28 mouse cellular contexts compared by ENCODE assay signal in the genomic region with DNA sequence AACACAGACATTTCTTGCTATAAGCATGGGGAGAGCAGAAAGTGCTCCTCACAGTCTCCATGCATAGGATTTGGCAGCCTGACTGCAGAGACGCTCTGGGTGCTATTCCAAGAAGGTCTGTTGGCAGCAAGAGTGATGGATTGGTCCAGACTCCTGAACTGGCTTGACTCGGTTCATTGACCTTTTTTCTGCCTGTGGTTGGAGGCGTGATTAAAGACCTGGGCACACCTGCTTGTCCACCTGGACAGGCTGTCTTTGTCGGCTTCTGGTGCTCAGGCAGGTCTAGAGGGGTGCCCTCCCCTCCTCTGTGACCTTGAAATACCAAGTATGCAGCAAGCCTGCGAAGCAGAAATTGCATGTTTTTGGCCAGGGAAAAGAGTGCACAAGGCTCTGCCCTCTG.
A peak's percentile ranks its signal among the peaks of the same experiment; 100 is the strongest.
DNase-seq lines count a peak whose midpoint lies in the region; ATAC-seq and TF ChIP-seq lines count a peak whose summit lies in the region.
"Had no signal": no experiment of that assay in that cellular context is flagged by ENCODE, and none has a peak within 500 bp of the region (broad histone marks: within the 10 kb centered on the region; RNA-seq: fewer than 3 reads in every experiment).

No protein-coding gene starts in this region.

- H3K27me3 ChIP-seq in hindbrain, postnatal 0 days (ENCODE audit: insufficient read depth, low read length) = no peaks in the 10 kb centered on the region
- no peaks in the 10 kb centered on the region for H3K27me3 ChIP-seq in hindbrain, embryonic 13.5 days
- H3K27me3 ChIP-seq in midbrain, postnatal 0 days (ENCODE audit: insufficient read depth, low read length) = no peaks in the 10 kb centered on the region
- H3K27me3 ChIP-seq in midbrain, embryonic 11.5 days (ENCODE audit: control insufficient read depth, insufficient read depth, low read length) = no peaks in the 10 kb centered on the region
- H3K27me3 ChIP-seq in stomach, embryonic 15.5 days (replicated peaks) = no peaks in the 10 kb centered on the region
- H3K27me3 ChIP-seq: forebrain, embryonic 13.5 days; heart, embryonic 15.5 days; hindbrain, embryonic 15.5 days; limb, embryonic 15.5 days; midbrain, embryonic 15.5 days; neural tube, embryonic 13.5 days had no signal

- WGBS in hindbrain, postnatal 0 days = 68% methylated on average over 5 of the region's 5 CpGs
- 78% methylated on average over 5 of the region's 5 CpGs for WGBS in hindbrain, embryonic 13.5 days
- WGBS in midbrain, postnatal 0 days = 88% methylated on average over 5 of the region's 5 CpGs
- 88% methylated on average over 5 of the region's 5 CpGs for WGBS in midbrain, embryonic 11.5 days
- 39% methylated on average over 5 of the region's 5 CpGs for WGBS in stomach, embryonic 15.5 days

- H3K4me2 ChIP-seq in hindbrain, postnatal 0 days (ENCODE audit: low read depth, low read length) = no peak overlapping the region
- H3K4me2 ChIP-seq in hindbrain, embryonic 13.5 days = no peak overlapping the region
- H3K4me2 ChIP-seq in midbrain, postnatal 0 days (ENCODE audit: low read depth, low read length, poor library complexity, severe bottlenecking) = no peak overlapping the region
- no peak overlapping the region for H3K4me2 ChIP-seq in midbrain, embryonic 11.5 days
- H3K4me2 ChIP-seq in stomach, embryonic 15.5 days = no peak overlapping the region
- H3K4me2 ChIP-seq: forebrain, embryonic 13.5 days; heart, embryonic 15.5 days; hindbrain, embryonic 15.5 days; limb, embryonic 15.5 days; lung, embryonic 14.5 days; midbrain, embryonic 15.5 days; neural tube, embryonic 13.5 days had no signal

- no peaks in the 10 kb centered on the region for H3K9me3 ChIP-seq in hindbrain, postnatal 0 days (ENCODE audit: low read length)
- H3K9me3 ChIP-seq in hindbrain, embryonic 13.5 days = no peaks in the 10 kb centered on the region
- H3K9me3 ChIP-seq in midbrain, postnatal 0 days (ENCODE audit: low read length) = no peaks in the 10 kb centered on the region
- no peaks in the 10 kb centered on the region for H3K9me3 ChIP-seq in midbrain, embryonic 11.5 days (ENCODE audit: control insufficient read depth, low read length)
- H3K9me3 ChIP-seq in stomach, embryonic 15.5 days = no peaks in the 10 kb centered on the region
- H3K9me3 ChIP-seq: forebrain, embryonic 13.5 days; heart, embryonic 15.5 days; hindbrain, embryonic 15.5 days; limb, embryonic 15.5 days; megakaryocyte, embryonic 14.5 days; midbrain, embryonic 15.5 days; neural tube, embryonic 13.5 days had no signal

- H3K27ac ChIP-seq in hindbrain, postnatal 0 days = peak overlapping the region; percentile 13; the same call in 1 of the 2 replicates
- no peak overlapping the region for H3K27ac ChIP-seq in hindbrain, embryonic 13.5 days
- H3K27ac ChIP-seq in midbrain, postnatal 0 days (ENCODE audit: low read depth, low read length) = no peak overlapping the region
- no peak overlapping the region for H3K27ac ChIP-seq in midbrain, embryonic 11.5 days (ENCODE audit: low read depth, low read length)
- H3K27ac ChIP-seq in stomach, embryonic 15.5 days = no peak overlapping the region
- H3K27ac ChIP-seq: forebrain, embryonic 13.5 days; heart, embryonic 15.5 days; hindbrain, embryonic 15.5 days; left cerebral cortex, adult 2 months; limb, embryonic 15.5 days; liver, embryonic 14.5 days; midbrain, embryonic 15.5 days; neural tube, embryonic 13.5 days had no signal

- H3K4me1 ChIP-seq in hindbrain, postnatal 0 days (ENCODE audit: insufficient read depth, low read length) = 0 out of 2 replicates have a peak, but pooled peaks cover 1% of the 10 kb centered on the region
- no peaks in the 10 kb centered on the region for H3K4me1 ChIP-seq in hindbrain, embryonic 13.5 days (replicated peaks)
- no peaks in the 10 kb centered on the region for H3K4me1 ChIP-seq in midbrain, postnatal 0 days (ENCODE audit: insufficient read depth, low read length)
- no peaks in the 10 kb centered on the region for H3K4me1 ChIP-seq in midbrain, embryonic 11.5 days (ENCODE audit: control insufficient read depth, insufficient read depth, low read length)
- no peaks in the 10 kb centered on the region for H3K4me1 ChIP-seq in stomach, embryonic 15.5 days
- H3K4me1 ChIP-seq: forebrain, embryonic 13.5 days; heart, embryonic 15.5 days; hindbrain, embryonic 15.5 days; limb, embryonic 15.5 days; neural tube, embryonic 13.5 days had no signal

- peak; percentile 54 for DNase-seq in hindbrain, postnatal 0 days (ENCODE audit: low spot score)
- peak; percentile 61 for DNase-seq in midbrain, postnatal 0 days (ENCODE audit: low spot score)
- DNase-seq in midbrain, embryonic 11.5 days (ENCODE audit: low spot score, missing footprints) = no peak
- peak; percentile 88 for DNase-seq in cerebellum, adult 9-10 months
- no peak for DNase-seq in ovary, postnatal 14 days (ENCODE audit: low spot score)
- no peak for DNase-seq in right cerebral cortex, adult 18-20 months
- DNase-seq: adrenal gland, postnatal 25 days; heart, postnatal 36 days; layer of hippocampus, adult 9-11 months; lung, embryonic 14.5 days; lung, postnatal 36 days; right cerebral cortex, postnatal 25 days; spleen, adult 18-20 months; thymus, adult 2 months; thymus, postnatal 4 days had no signal

- ATAC-seq in hindbrain, postnatal 0 days = peak; percentile 58; the same call in 1 of the 2 replicates
- ATAC-seq in hindbrain, embryonic 13.5 days (ENCODE audit: low FRiP score) = no peak
- ATAC-seq in midbrain, postnatal 0 days (ENCODE audit: low FRiP score) = no peak
- ATAC-seq in midbrain, embryonic 11.5 days (ENCODE audit: low FRiP score) = no peak
- peak; percentile 43; the same call in 1 of the 2 replicates for ATAC-seq in stomach, embryonic 15.5 days (ENCODE audit: insufficient read depth, low FRiP score, low read depth)
- ATAC-seq: forebrain, embryonic 13.5 days; intestine, postnatal 0 days; midbrain, embryonic 15.5 days had no signal

- H3K4me3 ChIP-seq in hindbrain, postnatal 0 days (ENCODE audit: low read length) = no peak overlapping the region
- H3K4me3 ChIP-seq in hindbrain, embryonic 13.5 days = no peak overlapping the region
- H3K4me3 ChIP-seq in midbrain, postnatal 0 days (ENCODE audit: low read depth, low read length) = no peak overlapping the region
- H3K4me3 ChIP-seq in midbrain, embryonic 11.5 days (ENCODE audit: low read depth, low read length) = no peak overlapping the region
- H3K4me3 ChIP-seq in stomach, embryonic 15.5 days (replicated peaks) = no peak overlapping the region
- H3K4me3 ChIP-seq: forebrain, embryonic 13.5 days; heart, embryonic 15.5 days; hindbrain, embryonic 15.5 days; left cerebral cortex, adult 2 months; limb, embryonic 15.5 days; megakaryocyte, embryonic 14.5 days; midbrain, embryonic 15.5 days; myocyte; neural tube, embryonic 13.5 days had no signal

- no peak overlapping the region for H3K9ac ChIP-seq in hindbrain, postnatal 0 days (replicated peaks; ENCODE audit: low read length)
- H3K9ac ChIP-seq in hindbrain, embryonic 13.5 days = no peak overlapping the region
- H3K9ac ChIP-seq in midbrain, postnatal 0 days (replicated peaks; ENCODE audit: low read length, poor library complexity, severe bottlenecking) = no peak overlapping the region
- H3K9ac ChIP-seq in midbrain, embryonic 11.5 days (ENCODE audit: low read length) = no peak overlapping the region
- no peak overlapping the region for H3K9ac ChIP-seq in stomach, embryonic 15.5 days
- H3K9ac ChIP-seq: forebrain, embryonic 13.5 days; heart, embryonic 15.5 days; hindbrain, embryonic 15.5 days; limb, embryonic 15.5 days; liver, embryonic 14.5 days; lung, embryonic 14.5 days; midbrain, embryonic 15.5 days; neural tube, embryonic 13.5 days had no signal

- no peaks in the 10 kb centered on the region for H3K36me3 ChIP-seq in hindbrain, postnatal 0 days (ENCODE audit: insufficient read depth, low read length)
- H3K36me3 ChIP-seq in hindbrain, embryonic 13.5 days = no peaks in the 10 kb centered on the region
- H3K36me3 ChIP-seq in midbrain, postnatal 0 days (ENCODE audit: insufficient read depth, low read length) = no peaks in the 10 kb centered on the region
- H3K36me3 ChIP-seq in midbrain, embryonic 11.5 days (ENCODE audit: control insufficient read depth, insufficient read depth, low read length) = no peaks in the 10 kb centered on the region
- no peaks in the 10 kb centered on the region for H3K36me3 ChIP-seq in stomach, embryonic 15.5 days
- H3K36me3 ChIP-seq: heart, embryonic 15.5 days; hindbrain, embryonic 15.5 days; limb, embryonic 15.5 days; midbrain, embryonic 15.5 days; neural tube, embryonic 13.5 days had no signal

- TF ChIP-seq CTCF in hindbrain, postnatal 0 days (IDR thresholded peaks at IDR 0.05; ENCODE audit: low read depth) = no peak
- TF ChIP-seq CTCF in midbrain, postnatal 0 days (IDR thresholded peaks at IDR 0.05) = no peak

Comparison
In these comparisons a context has a peak if more than half of its experiments do, and no peak if none do; other contexts are left out.
1. ATAC-seq: peak in hindbrain, postnatal 0 days (single experiment) and stomach, embryonic 15.5 days (single experiment); none in hindbrain, embryonic 13.5 days (single experiment), midbrain, postnatal 0 days (single experiment) and midbrain, embryonic 11.5 days (single experiment).
2. DNase-seq: peak in hindbrain, postnatal 0 days (single experiment), midbrain, postnatal 0 days (single experiment) and cerebellum, adult 9-10 months (single experiment); none in midbrain, embryonic 11.5 days (single experiment), ovary, postnatal 14 days (single experiment) and right cerebral cortex, adult 18-20 months (single experiment).